Mouse (Mus musculus) kidney, embryonic 16.5 days (tissue): ENCODE measurements around the gene Gm49393. TPM values are rescaled to one million over a fixed set of nuclear protein-coding genes. Genes with fewer than 3 reads are reported as not detected.
A peak's percentile ranks its signal among the peaks of the same experiment; 100 is the strongest.
"Not testable (repeated sequence)": the region's sequence is repeated elsewhere in the genome, so short reads cannot be mapped to it uniquely, and the experiment has no call there.

Experiments
- ATAC-seq: fragments of 200-750 bp; cut with Nextera tagmentation; 2 replicates; pipeline ENCODE4 v1.8.0; 2017; ENCODE audit warnings: moderate TSS enrichment; ENCODE audit not compliant: low FRiP score, low TSS enrichment
- H3K27ac ChIP-seq: fragments of 300-500 bp; sonication (generic); 2 replicates; pipeline ENCODE4 v1.5.1; 2014; ENCODE audit warnings: low read length
- H3K27me3 ChIP-seq: fragments of 300-500 bp; sonication (generic); 2 replicates; pipeline ENCODE4 v1.6.1; 2014; ENCODE audit warnings: low read length, control low read depth, mixed read lengths; ENCODE audit not compliant: insufficient read depth
- H3K36me3 ChIP-seq: fragments of 300-500 bp; sonication (generic); 2 replicates; pipeline ENCODE4 v1.6.1; 2014; ENCODE audit warnings: low read length, control low read depth, mixed read lengths; ENCODE audit not compliant: insufficient read depth
- H3K4me1 ChIP-seq: fragments of 300-500 bp; sonication (generic); 2 replicates; pipeline ENCODE4 v1.6.1; 2014; ENCODE audit warnings: low read length, control low read depth, mixed read lengths; ENCODE audit not compliant: insufficient read depth
- H3K4me2 ChIP-seq: fragments of 300-500 bp; sonication (generic); replicated peaks from 2 replicates; pipeline ENCODE4 v1.6.1; 2014; ENCODE audit warnings: low read depth, low read length
- H3K4me3 ChIP-seq: fragments of 300-500 bp; sonication (generic); 2 replicates; pipeline ENCODE4 v1.5.1; 2014; ENCODE audit warnings: mild to moderate bottlenecking, low read length
- H3K9ac ChIP-seq: fragments of 300-500 bp; sonication (generic); replicated peaks from 2 replicates; pipeline ENCODE4 v1.6.1; 2014; ENCODE audit warnings: low read length
- H3K9me3 ChIP-seq: fragments of 300-500 bp; sonication (generic); 2 replicates; pipeline ENCODE4 v1.6.1; 2016; ENCODE audit warnings: low read length, control low read depth
- WGBS: fragments of 180-500 bp; shearing (Covaris S2); extraction: QIAGEN DNeasy Blood & Tissue Kit; methylation state at CpG from one replicate; pipeline ENCODE4 v1.1.7; 2014; 5-methylcytosine and 5-hydroxymethylcytosine counted together
- polyA plus RNA-seq: library from polyadenylated mRNA; unstranded; fragments of >200 nt; fragmentation: Nextera tagmentation; extraction: Ambion mirVana; gene quantifications from 2 replicates; pipeline ENCODE4 v1.2.1, GENCODE M21; 2015

The Gm49393 gene
- polyA plus RNA-seq = not detected in 2 replicates

GRCm38 (mm10) chr13:60935490-60935889, at the start of gene Gm49393:
TSS of gene Gm49393 (minus strand) at chr13:60935590.
- H3K27me3 ChIP-seq, H3K4me2 ChIP-seq: not testable (repeated sequence)
- 75% methylated on average over 2 of the region's 2 CpGs for WGBS

GRCm38 (mm10) chr13:60972319-60972718, 36.9 kb upstream of the Gm49393 start:
- ATAC-seq, H3K36me3 ChIP-seq, H3K9ac ChIP-seq, H3K4me2 ChIP-seq, H3K4me3 ChIP-seq, H3K27me3 ChIP-seq, H3K27ac ChIP-seq, H3K9me3 ChIP-seq, H3K4me1 ChIP-seq: not testable (repeated sequence)
- WGBS = 64% methylated on average over 4 of the region's 4 CpGs

More at GRCm38 (mm10) chr13:60935490-60935889, at the start of gene Gm49393:
- not testable (repeated sequence) for H3K4me3 ChIP-seq, H3K9me3 ChIP-seq, ATAC-seq, H3K27ac ChIP-seq, H3K9ac ChIP-seq, H3K4me1 ChIP-seq, H3K36me3 ChIP-seq

GRCm38 (mm10) chr13:60963985-60964384, 28.6 kb upstream of the Gm49393 start:
- not testable (repeated sequence) for H3K9ac ChIP-seq, H3K27ac ChIP-seq, H3K4me3 ChIP-seq, H3K4me1 ChIP-seq, H3K36me3 ChIP-seq, H3K9me3 ChIP-seq, ATAC-seq, H3K4me2 ChIP-seq, H3K27me3 ChIP-seq
- WGBS = 14% methylated on average over 4 of the region's 5 CpGs

- no peaks in the 10 kb centered on the region for H3K27me3 ChIP-seq
- H3K4me2 ChIP-seq = no peak overlapping the region
- H3K9me3 ChIP-seq = no peaks in the 10 kb centered on the region
- no peak overlapping the region for H3K4me3 ChIP-seq
- H3K27ac ChIP-seq = no peak overlapping the region
- H3K36me3 ChIP-seq = no peaks in the 10 kb centered on the region
- no peaks in the 10 kb centered on the region for H3K4me1 ChIP-seq
- no peak overlapping the region for H3K9ac ChIP-seq
- 65% methylated on average over 5 of the region's 5 CpGs for WGBS
- ATAC-seq = no peak
These were observed 26.3 kb upstream of the Gm49393 start for GRCm38 (mm10) chr13:60961706-60962105.

- not testable (repeated sequence) for ATAC-seq, H3K27me3 ChIP-seq, H3K4me1 ChIP-seq, H3K36me3 ChIP-seq, H3K27ac ChIP-seq, H3K9ac ChIP-seq, H3K4me2 ChIP-seq, H3K4me3 ChIP-seq, H3K9me3 ChIP-seq
- 84% methylated on average over 3 of the region's 3 CpGs for WGBS
These were observed 6.5 kb upstream of the Gm49393 start, which contains the start of gene Tpbpa for GRCm38 (mm10) chr13:60941884-60942283. TSS of gene Tpbpa (minus strand) at chr13:60941984.

GRCm38 (mm10) chr13:60936500-60936901, 1.1 kb upstream of the Gm49393 start, which contains the start of the genes Gm49391 and Ctla2a:
TSS of gene Gm49391 (minus strand) at chr13:60936571.
TSS of gene Ctla2a (minus strand) at chr13:60936625.
- peak; percentile 70 for ATAC-seq
- Histone ChIP-seq H3K9ac (no peak within 1 kb of the TSS), H3K27me3 (no peaks in the 10 kb centered on the region), H3K9me3 (peaks cover 3% of the 10 kb centered on the region; the same call in 1 of the 2 replicates), H3K27ac (no peak within 1 kb of the TSS), H3K4me3 (no peak within 1 kb of the TSS), H3K4me1 (no peaks in the 10 kb centered on the region), H3K4me2 (no peak within 1 kb of the TSS), H3K36me3 (no peaks in the 10 kb centered on the region)
- WGBS = 61% methylated on average over 5 of the region's 5 CpGs

- H3K27ac ChIP-seq, H3K9ac ChIP-seq, ATAC-seq, H3K4me2 ChIP-seq, H3K27me3 ChIP-seq, H3K36me3 ChIP-seq, H3K4me3 ChIP-seq, H3K9me3 ChIP-seq, H3K4me1 ChIP-seq: not testable (repeated sequence)
- WGBS = 90% methylated on average over 2 of the region's 2 CpGs
These were observed 30.6 kb downstream of the Gm49393 start, which contains the start of gene Tpbpb for GRCm38 (mm10) chr13:60904780-60905179. TSS of gene Tpbpb (minus strand) at chr13:60904880.

GRCm38 (mm10) chr13:60897328-60897727, 38.1 kb downstream of the Gm49393 start, which contains the start of gene Ctla2b:
TSS of gene Ctla2b (minus strand) at chr13:60897447.
- H3K4me3 ChIP-seq = no peak within 1 kb of the TSS
- ATAC-seq = peak; percentile 76
- no peaks in the 10 kb centered on the region for H3K9me3 ChIP-seq
- H3K9ac ChIP-seq = no peak within 1 kb of the TSS
- H3K27ac ChIP-seq = no peak within 1 kb of the TSS
- no peaks in the 10 kb centered on the region for H3K27me3 ChIP-seq
- no peak within 1 kb of the TSS for H3K4me2 ChIP-seq
- 63% methylated on average over 3 of the region's 3 CpGs for WGBS
- H3K4me1 ChIP-seq = no peaks in the 10 kb centered on the region
- no peaks in the 10 kb centered on the region for H3K36me3 ChIP-seq

- not testable (repeated sequence) for H3K27me3 ChIP-seq, H3K36me3 ChIP-seq, H3K9ac ChIP-seq, ATAC-seq, H3K27ac ChIP-seq, H3K4me1 ChIP-seq, H3K4me3 ChIP-seq, H3K4me2 ChIP-seq, H3K9me3 ChIP-seq
- whole genome bisulfite sequencing = 91% methylated on average over 7 of the region's 8 CpGs
These were observed 38.6 kb downstream of the Gm49393 start, which contains the start of gene Gm49392 for GRCm38 (mm10) chr13:60896794-60897193. TSS of gene Gm49392 (minus strand) at chr13:60896894.

- H3K27ac ChIP-seq = no peak overlapping the region
- H3K9ac ChIP-seq = no peak overlapping the region
- no peak overlapping the region for H3K4me3 ChIP-seq
- no peaks in the 10 kb centered on the region for H3K36me3 ChIP-seq
- H3K9me3 ChIP-seq = no peaks in the 10 kb centered on the region
- no peak overlapping the region for H3K4me2 ChIP-seq
- H3K27me3 ChIP-seq = no peaks in the 10 kb centered on the region
- no peaks in the 10 kb centered on the region for H3K4me1 ChIP-seq
- ATAC-seq = no peak
These were observed 39.8 kb downstream of the Gm49393 start for GRCm38 (mm10) chr13:60895406-60896160.
